Mouse (Mus musculus) E14TG2a.4 (cell line): ENCODE measurements around the gene BC030499.

Source experiments
- CTCF ChIP-seq: conservative IDR thresholded peaks from 2 replicates; pipeline ENCODE4 v1.5.1; 2014; ENCODE audit warnings: low read length
- NANOG ChIP-seq: IDR thresholded peaks from 2 replicates; pipeline ENCODE4 v1.6.1; 2014; ENCODE audit warnings: borderline replicate concordance, low read length, mixed read lengths

GRCm38 (mm10) chr11:78294585-78294984 is 3.9 kb downstream of the BC030499 start:
- TF ChIP-seq CTCF (no peak), NANOG (no peak)
